Mouse (Mus musculus) spleen, adult 2 months (tissue): ENCODE data around the gene Ntf3.

Source experiments
- CTCF ChIP-seq: fragments of 200-500 bp; IDR thresholded peaks from 2 replicates; pipeline ENCODE4 v1.5.1; 2011; ENCODE audit warnings: mild to moderate bottlenecking, inconsistent platforms; ENCODE audit not compliant: insufficient read depth, insufficient read length, insufficient replicate concordance; ENCODE audit errors: extremely low read depth
- POLR2A ChIP-seq: fragments of 200-500 bp; IDR thresholded peaks from 2 replicates; pipeline ENCODE4 v1.6.1; 2011; ENCODE audit warnings: low read depth, low read length, inconsistent platforms

GRCm38 (mm10) chr6:126134155-126134906 is 32.4 kb downstream of the Ntf3 start:
- TF ChIP-seq POLR2A (no peak), CTCF (no peak)
